Comparison of ENCODE assay signal across 8 mouse cellular contexts in genomic region chr1:125434485-125435001, GRCm38 (mm10). TPM values are rescaled to one million over a fixed set of nuclear protein-coding genes. Genes with fewer than 3 reads are reported as not detected.
DNase-seq lines count a peak whose midpoint lies in the region; ATAC-seq and TF ChIP-seq lines count a peak whose summit lies in the region.

No protein-coding gene starts in this region.

- no peak for TF ChIP-seq RAD21 in MEL (IDR thresholded peaks at IDR 0.05; ENCODE audit: low read depth, low read length)

- peaks cover 12 to 25% of the 10 kb centered on the region in 2 experiments for H3K4me1 ChIP-seq in MEL (ENCODE audit: control insufficient read depth in 1 of 2, insufficient read depth in 2 of 2, low read length in 2 of 2)
- peaks cover 39% of the 10 kb centered on the region for H3K4me1 ChIP-seq in hindbrain, embryonic 15.5 days (replicated peaks)

- no peak for TF ChIP-seq CTCF in MEL (IDR thresholded peaks at IDR 0.05 in 2 of 3, conservative IDR thresholded peaks at IDR 0.05 in 1 of 3; ENCODE audit: control insufficient read depth in 1 of 3, insufficient read depth in 1 of 3, low read depth in 2 of 3, low read length in 3 of 3, poor library complexity in 1 of 3, severe bottlenecking in 1 of 3)

- H3K79me2 ChIP-seq in MEL (ENCODE audit: control insufficient read depth, insufficient read depth, low read length, poor library complexity), result peaks cover 46% of the 10 kb centered on the region

- peak overlapping the region; percentile 68 for H3K4me2 ChIP-seq in hindbrain, embryonic 15.5 days

- TF ChIP-seq EP300 in MEL (IDR thresholded peaks at IDR 0.05; ENCODE audit: low read depth in 1 of 2, low read length in 2 of 2), result peak; percentile 15 to 31; a peak in 1 of 4 replicates

- peaks cover 0 to 58% of the 10 kb centered on the region in 2 experiments; a peak in 3 of 4 replicates for H3K36me3 ChIP-seq in MEL (ENCODE audit: control insufficient read depth in 1 of 2, insufficient read depth in 2 of 2, low read length in 2 of 2)
- no peaks in the 10 kb centered on the region for H3K36me3 ChIP-seq in hindbrain, embryonic 15.5 days

- H3K9ac ChIP-seq in MEL (ENCODE audit: control insufficient read depth, low read depth, low read length, poor library complexity, severe bottlenecking), result peak overlapping the region; percentile 90
- H3K9ac ChIP-seq in hindbrain, embryonic 15.5 days, result peak overlapping the region; percentile 97

- under 1% methylated on average over 25 of the region's 25 CpGs for WGBS in hindbrain, embryonic 15.5 days

- peak overlapping the region; percentile 82 for H3K27ac ChIP-seq in MEL (ENCODE audit: control insufficient read depth, low read depth, low read length)
- H3K27ac ChIP-seq in hindbrain, embryonic 15.5 days (replicated peaks), result peak overlapping the region; percentile 99

- ATAC-seq in hindbrain, embryonic 15.5 days (ENCODE audit: low FRiP score, low read depth), result 0 out of 2 replicates have a peak, but pooled peaks have one; percentile 1

- peak in 1 of 2 experiments; percentile 63; a peak in 2 of 4 replicates for TF ChIP-seq POLR2A in MEL (IDR thresholded peaks at IDR 0.05; ENCODE audit: control insufficient read depth in 1 of 2, insufficient read depth in 1 of 2, low read depth in 1 of 2, low read length in 2 of 2, poor library complexity in 1 of 2)

- peak overlapping the region; percentile 65 to 85 for H3K4me3 ChIP-seq in MEL (ENCODE audit: control insufficient read depth in 1 of 2, insufficient read depth in 1 of 2, low read depth in 2 of 2, low read length in 2 of 2)
- peak overlapping the region; percentile 96 for H3K4me3 ChIP-seq in hindbrain, embryonic 15.5 days

- DNase-seq in MEL (ENCODE audit: low read depth, low spot score), result peak; percentile 87
- peak; percentile 26 to 45 for DNase-seq in cerebellum, adult 18-20 months
- DNase-seq in frontal cortex, postnatal 14 days (ENCODE audit: low spot score in 2 of 2), result peak; percentile 35 to 42
- DNase-seq in left cerebral cortex, adult 18-20 months (ENCODE audit: low spot score in 2 of 2), result peak; percentile 18 to 35
- DNase-seq in lung, postnatal 4 days, result peak; percentile 73 to 77
- DNase-seq in right cerebral cortex, adult 2 months (ENCODE audit: low spot score in 2 of 2), result peak; percentile 47 to 50
- peak; percentile 44 for DNase-seq in urinary bladder, adult 2 months (ENCODE audit: low spot score)

- H3K27me3 ChIP-seq in MEL (ENCODE audit: control insufficient read depth in 1 of 2, insufficient read depth in 2 of 2, low read length in 2 of 2), result no peaks in the 10 kb centered on the region
- no peaks in the 10 kb centered on the region for H3K27me3 ChIP-seq in hindbrain, embryonic 15.5 days

- no peaks in the 10 kb centered on the region for H3K9me3 ChIP-seq in MEL (replicated peaks; ENCODE audit: insufficient read depth, low read length)
- no peaks in the 10 kb centered on the region for H3K9me3 ChIP-seq in hindbrain, embryonic 15.5 days

TF ChIP-seq in MEL, 35 proteins besides CTCF, POLR2A, EP300 and RAD21:
- TF ChIP-seq MEF2A (IDR thresholded peaks at IDR 0.05; ENCODE audit: extremely low read depth, insufficient replicate concordance, low read depth, low read length, poor library complexity, severe bottlenecking) (no peak), USF1 (IDR thresholded peaks at IDR 0.05; ENCODE audit: low read depth, low read length) (no peak), RCOR1 (IDR thresholded peaks at IDR 0.05; ENCODE audit: low read depth, low read length) (no peak), ETS1 (IDR thresholded peaks at IDR 0.05; ENCODE audit: low read depth, low read length) (no peak; the same call in 1 of the 2 replicates), MAX (IDR thresholded peaks at IDR 0.05; ENCODE audit: low read length) (peak; percentile 21; the same call in 1 of the 2 replicates), UBTF (IDR thresholded peaks at IDR 0.05; ENCODE audit: borderline replicate concordance, insufficient read depth, low read depth, low read length) (no peak), NELFE (IDR thresholded peaks at IDR 0.05; ENCODE audit: low read depth, low read length) (no peak), POLR2AphosphoS5 (IDR thresholded peaks at IDR 0.05; ENCODE audit: borderline replicate concordance, low read depth, low read length) (no peak), ZNF384 (IDR thresholded peaks at IDR 0.05; ENCODE audit: low read depth, low read length) (peak; percentile 63; the same call in 1 of the 2 replicates), MAFK (IDR thresholded peaks at IDR 0.05; ENCODE audit: borderline replicate concordance, low read depth, low read length) (no peak), ZC3H11A (IDR thresholded peaks at IDR 0.05; ENCODE audit: low read depth, low read length) (no peak), HCFC1 (IDR thresholded peaks at IDR 0.05; ENCODE audit: low read depth, low read length) (peak; percentile 70), JUND (IDR thresholded peaks at IDR 0.05; ENCODE audit: low read depth, low read length) (no peak), SMC3 (IDR thresholded peaks at IDR 0.05; ENCODE audit: low read depth, low read length) (no peak), ELF1 (IDR thresholded peaks at IDR 0.05; ENCODE audit: low read depth, low read length) (peak; percentile 90), MXI1 (IDR thresholded peaks at IDR 0.05; ENCODE audit: low read depth, low read length) (peak; percentile 68; the same call in 1 of the 2 replicates), MAZ (IDR thresholded peaks at IDR 0.05; ENCODE audit: low read depth, low read length) (no peak), ZMIZ1 (IDR thresholded peaks at IDR 0.05; ENCODE audit: low read depth, low read length) (no peak; the same call in 1 of the 2 replicates), SIN3A (IDR thresholded peaks at IDR 0.05; ENCODE audit: low read length) (peak; percentile 83), MYB (IDR thresholded peaks at IDR 0.05; ENCODE audit: low read depth, low read length) (no peak), TAL1 (IDR thresholded peaks at IDR 0.05; ENCODE audit: low read length) (no peak), TBP (IDR thresholded peaks at IDR 0.05; ENCODE audit: low read depth, low read length) (peak; percentile 75), TCF12 (IDR thresholded peaks at IDR 0.05; ENCODE audit: low read depth, low read length) (0 out of 2 replicates have a peak, but pooled peaks have one; percentile 4), CHD1 (IDR thresholded peaks at IDR 0.05; ENCODE audit: low read depth, low read length) (peak; percentile 65; the same call in 1 of the 2 replicates), POLR2AphosphoS2 (IDR thresholded peaks at IDR 0.05; ENCODE audit: low read length) (peak; percentile 43; the same call in 1 of the 2 replicates), CHD2 (IDR thresholded peaks at IDR 0.05; ENCODE audit: low read length) (no peak), NRF1 (IDR thresholded peaks at IDR 0.05; ENCODE audit: insufficient read depth, low read depth, low read length, poor library complexity, severe bottlenecking) (peak; percentile 64), GABPA (IDR thresholded peaks at IDR 0.05; ENCODE audit: low read depth, low read length) (no peak), E2F4 (IDR thresholded peaks at IDR 0.05; ENCODE audit: borderline replicate concordance, low read depth, low read length) (no peak), BHLHE40 (IDR thresholded peaks at IDR 0.05; ENCODE audit: borderline replicate concordance, low read depth, low read length) (no peak), MYC (IDR thresholded peaks at IDR 0.05; ENCODE audit: low read depth, low read length) (peak; percentile 57; the same call in 1 of the 2 replicates), KAT2A (conservative IDR thresholded peaks at IDR 0.05; ENCODE audit: low read depth, low read length) (no peak), USF2 (IDR thresholded peaks at IDR 0.05; ENCODE audit: borderline replicate concordance in 1 of 2, insufficient read depth in 1 of 2, low read depth in 1 of 2, low read length in 2 of 2) (no peak), GATA1 (IDR thresholded peaks at IDR 0.05; ENCODE audit: low read depth, low read length) (no peak), ZKSCAN1 (IDR thresholded peaks at IDR 0.05; ENCODE audit: low read depth, low read length) (no peak)

RNA-seq across cellular contexts. Expression of gene Actr3, which starts 1.0 kb away (rescaled TPM):
- 154 and 191 TPM in 2 replicates for total RNA-seq in MEL (2012; rRNA removed)
- polyA plus RNA-seq in MEL (2012; ENCODE audit: insufficient read depth in 1 of 2, insufficient read length in 2 of 2, low read depth in 1 of 2, low replicate concordance in 2 of 2, missing spikeins in 1 of 2), result 100 to 1,000 TPM in 1 of 2 experiments, not detected in 1; 211 TPM
- 225 and 234 TPM in 2 replicates for polyA plus RNA-seq in hindbrain, embryonic 15.5 days (2015; fragmentation: Nextera tagmentation; extraction: Ambion mirVana)
- total RNA-seq in left cerebral cortex, adult 18-20 months (2021), result 100 to 1,000 TPM; 232 to 245 TPM
- polyA plus RNA-seq in urinary bladder, adult 2 months (2012; rRNA removed), result 105 and 131 TPM in 2 replicates

Comparison
In these comparisons a context has a peak if more than half of its experiments do, and no peak if none do; other contexts are left out.
1. Peak in every context shown above with its lines: DNase-seq, ATAC-seq, H3K4me3 ChIP-seq and H3K27ac ChIP-seq.
2. DNase-seq: peak in every context shown above with its lines; median percentile 87 in MEL; 75 in lung, postnatal 4 days; 48 in right cerebral cortex, adult 2 months; 44 in urinary bladder, adult 2 months; 38 in frontal cortex, postnatal 14 days; 36 in cerebellum, adult 18-20 months; 26 in left cerebral cortex, adult 18-20 months.